Mouse (Mus musculus) limb, embryonic 11.5 days (tissue): ENCODE data around the gene Olfr796. TPM values are rescaled to one million over a fixed set of nuclear protein-coding genes. Genes with fewer than 3 reads are reported as not detected.

Source experiments
- microRNA-seq: library from miRNA; unstranded; fragments of <30 nt; microRNA quantifications from one replicate; pipeline ENCODE4, GENCODE M21; 2016
- polyA plus RNA-seq: library from polyadenylated mRNA; unstranded; fragments of >200 nt; fragmentation: Nextera tagmentation; extraction: Ambion mirVana; gene quantifications from 2 replicates; pipeline ENCODE4 v1.2.1, GENCODE M21; 2014

Gene Olfr796
- polyA plus RNA-seq, 1 experiment from 2014 or later: not detected

Small RNA genes within 50 kb of the gene (microRNA-seq; reads per million reads assigned to microRNA genes)
- gene Gm23252: not detected

Other genes with a start within 250 kb of the Olfr796 start
- 0.04 and 0.06 TPM in 2 replicates for gene Olfr784, start 228.5 kb downstream of the Olfr796 start, polyA plus RNA-seq
- gene Olfr785, start 207.1 kb downstream of the Olfr796 start, polyA plus RNA-seq: not detected in 2 replicates
- not detected in 2 replicates for gene Olfr786, start 185.3 kb downstream of the Olfr796 start, polyA plus RNA-seq
- gene Olfr787, start 150.7 kb downstream of the Olfr796 start, polyA plus RNA-seq: not detected in 2 replicates
- gene Olfr788, start 141.6 kb downstream of the Olfr796 start, polyA plus RNA-seq: not detected in 2 replicates
- not detected in 2 replicates for gene Olfr789, start 127.8 kb downstream of the Olfr796 start, polyA plus RNA-seq
- not detected in 2 replicates for gene Olfr790, start 114.1 kb downstream of the Olfr796 start, polyA plus RNA-seq
- gene Olfr791, start 90.8 kb downstream of the Olfr796 start, polyA plus RNA-seq: not detected in 2 replicates
- not detected in 2 replicates for gene Olfr792, start 73.4 kb downstream of the Olfr796 start, polyA plus RNA-seq
- gene Olfr794, start 44.9 kb downstream of the Olfr796 start, polyA plus RNA-seq: not detected in 2 replicates
- not detected in 2 replicates for gene Olfr798, start 15.4 kb upstream of the Olfr796 start, polyA plus RNA-seq
- gene Olfr799, start 24.9 kb upstream of the Olfr796 start, polyA plus RNA-seq: not detected in 2 replicates
- gene Olfr800, start 45.1 kb upstream of the Olfr796 start, polyA plus RNA-seq: not detected in 2 replicates
- gene Olfr801, start 61.3 kb upstream of the Olfr796 start, polyA plus RNA-seq: not detected in 2 replicates
- not detected in 2 replicates for gene Olfr802, start 75.6 kb upstream of the Olfr796 start, polyA plus RNA-seq
- not detected in 2 replicates for gene Olfr803, start 81.7 kb upstream of the Olfr796 start, polyA plus RNA-seq
- gene Olfr804, start 90.6 kb upstream of the Olfr796 start, polyA plus RNA-seq: not detected in 2 replicates
- gene Olfr805, start 116.8 kb upstream of the Olfr796 start, polyA plus RNA-seq: not detected in 2 replicates
- not detected in 2 replicates for gene Olfr806, start 129.4 kb upstream of the Olfr796 start, polyA plus RNA-seq
- not detected in 2 replicates for gene Olfr807, start 145.2 kb upstream of the Olfr796 start, polyA plus RNA-seq
- not detected in 2 replicates for gene Olfr808, start 152.9 kb upstream of the Olfr796 start, polyA plus RNA-seq
- gene Olfr809, start 162.1 kb upstream of the Olfr796 start, polyA plus RNA-seq: not detected in 2 replicates
- not detected in 2 replicates for gene Olfr810, start 182.3 kb upstream of the Olfr796 start, polyA plus RNA-seq
- gene Olfr811, start 191.8 kb upstream of the Olfr796 start, polyA plus RNA-seq: not detected in 2 replicates
- gene Olfr812, start 233.5 kb upstream of the Olfr796 start, polyA plus RNA-seq: not detected in 2 replicates
- gene Olfr813, start 242.8 kb upstream of the Olfr796 start, polyA plus RNA-seq: not detected in 2 replicates